Mouse (Mus musculus): Measurements from ENCODE around the gene Matn4.

- TF ChIP-seq EP300 (IDR thresholded peaks at IDR 0.05; ENCODE audit: low read depth) (no peak), CTCF (IDR thresholded peaks at IDR 0.05; ENCODE audit: low read depth) (no peak)
Measured at GRCm38 (mm10) chr2:164414581-164414980, 9.6 kb upstream of the Matn4 start.
